Comparison of ENCODE assay signal across 8 mouse cellular contexts in genomic region chr3:37379930-37380881, GRCm38 (mm10). TPM values are rescaled to one million over a fixed set of nuclear protein-coding genes. Genes with fewer than 3 reads are reported as not detected.
A peak's percentile ranks its signal among the peaks of the same experiment; 100 is the strongest.
DNase-seq lines count a peak whose midpoint lies in the region; ATAC-seq lines count a peak whose summit lies in the region.

No protein-coding gene starts in this region.

- 65% methylated on average over 18 of the region's 18 CpGs for WGBS in heart, embryonic 10.5 days
- 52% methylated on average over 18 of the region's 18 CpGs for WGBS in heart, embryonic 14.5 days
- whole genome bisulfite sequencing in forebrain, embryonic 10.5 days, result 80% methylated on average over 18 of the region's 18 CpGs

- ATAC-seq in heart, embryonic 14.5 days (ENCODE audit: insufficient number of reproducible peaks, insufficient read depth, low FRiP score, low read depth), result peak; percentile 31; the same call in 1 of the 2 replicates

- H3K36me3 ChIP-seq in heart, embryonic 10.5 days, result no peaks in the 10 kb centered on the region
- H3K36me3 ChIP-seq in heart, embryonic 14.5 days (ENCODE audit: control insufficient read depth, insufficient read depth, low read length), result no peaks in the 10 kb centered on the region
- no peaks in the 10 kb centered on the region for H3K36me3 ChIP-seq in forebrain, embryonic 10.5 days (replicated peaks)

- no peak overlapping the region for H3K4me2 ChIP-seq in heart, embryonic 14.5 days (ENCODE audit: low read length)

- no peak overlapping the region for H3K9ac ChIP-seq in heart, embryonic 14.5 days (ENCODE audit: low read length)

- no peak overlapping the region for H3K4me3 ChIP-seq in heart, embryonic 10.5 days
- no peak overlapping the region for H3K4me3 ChIP-seq in heart, embryonic 14.5 days (ENCODE audit: control insufficient read depth in 1 of 2, insufficient read depth in 1 of 2, low read depth in 1 of 2, low read length in 2 of 2)
- no peak overlapping the region for H3K4me3 ChIP-seq in forebrain, embryonic 10.5 days

- H3K27me3 ChIP-seq in heart, embryonic 10.5 days (ENCODE audit: insufficient read depth, poor library complexity, severe bottlenecking), result no peaks in the 10 kb centered on the region
- no peaks in the 10 kb centered on the region for H3K27me3 ChIP-seq in heart, embryonic 14.5 days (ENCODE audit: control insufficient read depth, insufficient read depth, low read length)
- no peaks in the 10 kb centered on the region for H3K27me3 ChIP-seq in forebrain, embryonic 10.5 days (ENCODE audit: poor library complexity, severe bottlenecking)

- H3K4me1 ChIP-seq in heart, embryonic 10.5 days, result peaks cover 5% of the 10 kb centered on the region; the same call in 1 of the 2 replicates
- peaks cover 20 to 22% of the 10 kb centered on the region in 2 experiments for H3K4me1 ChIP-seq in heart, embryonic 14.5 days (ENCODE audit: control insufficient read depth in 2 of 2, insufficient read depth in 2 of 2, low read length in 2 of 2)
- H3K4me1 ChIP-seq in forebrain, embryonic 10.5 days, result peaks cover 4% of the 10 kb centered on the region

- no peaks in the 10 kb centered on the region for H3K9me3 ChIP-seq in heart, embryonic 10.5 days
- H3K9me3 ChIP-seq in heart, embryonic 14.5 days (ENCODE audit: control insufficient read depth, low read length), result no peaks in the 10 kb centered on the region
- no peaks in the 10 kb centered on the region for H3K9me3 ChIP-seq in forebrain, embryonic 10.5 days

- peak; percentile 83 to 90 for DNase-seq in heart, adult 18-20 months
- no peak for DNase-seq in heart, embryonic 10.5 days (ENCODE audit: low spot score)
- peak; percentile 60 for DNase-seq in urinary bladder, postnatal 14 days (ENCODE audit: low spot score)
- DNase-seq in urinary bladder, postnatal 25 days (ENCODE audit: low spot score), result no peak
- peak; percentile 81 for DNase-seq in lung, postnatal 25 days (ENCODE audit: low spot score)
- DNase-seq in MN1 (ENCODE audit: low spot score), result no peak
- no peak for DNase-seq in forebrain, embryonic 10.5 days (ENCODE audit: extremely low spot score, low spot score)

- no peak overlapping the region for H3K27ac ChIP-seq in heart, embryonic 10.5 days
- peak overlapping the region; percentile 57 to 59 for H3K27ac ChIP-seq in heart, embryonic 14.5 days (replicated peaks in 1 of 2; ENCODE audit: control insufficient read depth in 1 of 2, insufficient read depth in 1 of 2, low read depth in 2 of 2, low read length in 2 of 2)
- no peak overlapping the region for H3K27ac ChIP-seq in forebrain, embryonic 10.5 days

RNA-seq across cellular contexts. Expression of gene Fgf2, which starts 32.1 kb away (rescaled TPM):
- total RNA-seq in heart, adult 18-20 months (2021), result 10 to 100 TPM in 1 of 2 experiments, 1 to 10 TPM in 1; 5.3 to 12.0 TPM
- 0.50 and 0.92 TPM in 2 replicates for polyA plus RNA-seq in heart, embryonic 10.5 days (2016; fragmentation: Nextera tagmentation; extraction: Ambion mirVana)
- 1.7 and 2.2 TPM in 2 replicates for polyA plus RNA-seq in heart, embryonic 14.5 days (2014; fragmentation: Nextera tagmentation; extraction: Ambion mirVana)
- 0.36 and 0.80 TPM in 2 replicates for polyA plus RNA-seq in forebrain, embryonic 10.5 days (2016; fragmentation: Nextera tagmentation; extraction: Ambion mirVana)

RNA-seq across cellular contexts. Expression of gene Spata5, which starts 39.5 kb away (rescaled TPM):
- 10 to 100 TPM; 12.0 to 17.3 TPM for total RNA-seq in heart, adult 18-20 months (2021)
- 35.2 and 36.2 TPM in 2 replicates for polyA plus RNA-seq in heart, embryonic 10.5 days (2016; fragmentation: Nextera tagmentation; extraction: Ambion mirVana)
- 19.7 and 20.6 TPM in 2 replicates for polyA plus RNA-seq in heart, embryonic 14.5 days (2014; fragmentation: Nextera tagmentation; extraction: Ambion mirVana)
- 56.2 and 56.4 TPM in 2 replicates for polyA plus RNA-seq in forebrain, embryonic 10.5 days (2016; fragmentation: Nextera tagmentation; extraction: Ambion mirVana)

RNA-seq across cellular contexts. Expression of gene Nudt6, which starts 39.8 kb away (rescaled TPM):
- 10 to 100 TPM; 34.0 to 37.3 TPM for total RNA-seq in heart, adult 18-20 months (2021)
- 7.8 and 10.7 TPM in 2 replicates for polyA plus RNA-seq in heart, embryonic 10.5 days (2016; fragmentation: Nextera tagmentation; extraction: Ambion mirVana)
- polyA plus RNA-seq in heart, embryonic 14.5 days (2014; fragmentation: Nextera tagmentation; extraction: Ambion mirVana), result 12.8 and 13.6 TPM in 2 replicates
- 4.5 and 5.1 TPM in 2 replicates for polyA plus RNA-seq in forebrain, embryonic 10.5 days (2016; fragmentation: Nextera tagmentation; extraction: Ambion mirVana)

Comparison
In these comparisons a context has a peak if more than half of its experiments do, and no peak if none do; other contexts are left out.
1. DNase-seq: peak in heart, adult 18-20 months (2 of 2), urinary bladder, postnatal 14 days (single experiment) and lung, postnatal 25 days (single experiment); none in heart, embryonic 10.5 days (single experiment), urinary bladder, postnatal 25 days (single experiment), MN1 (single experiment) and forebrain, embryonic 10.5 days (single experiment).
2. H3K27ac ChIP-seq: peak in heart, embryonic 14.5 days (2 of 2); none in heart, embryonic 10.5 days (single experiment) and forebrain, embryonic 10.5 days (single experiment).